Mouse (Mus musculus) lung, postnatal 10 days (tissue): ENCODE data around the gene Tgm2.
A peak's percentile ranks its signal among the peaks of the same experiment; 100 is the strongest.

ENCODE experiments used
- DNase-seq: peaks from one replicate; pipeline ENCODE4 v3.0.0; 2021

Tgm2 gene

GRCm38 (mm10) chr2:158166628-158167027, 20.4 kb upstream of the Tgm2 start:
- DNase-seq = peak; percentile 67

GRCm38 (mm10) chr2:158165776-158166175, 19.5 kb upstream of the Tgm2 start:
- DNase-seq = no peak

GRCm38 (mm10) chr2:158163034-158163433, 16.8 kb upstream of the Tgm2 start:
- no peak for DNase-seq

- no peak for DNase-seq
Observed at GRCm38 (mm10) chr2:158161761-158162160, 15.5 kb upstream of the Tgm2 start.

- peak; percentile 60 for DNase-seq
Observed at GRCm38 (mm10) chr2:158159376-158160235, 13.4 kb upstream of the Tgm2 start.

GRCm38 (mm10) chr2:158157654-158158053, 11.4 kb upstream of the Tgm2 start:
- no peak for DNase-seq

- no peak for DNase-seq
Observed at GRCm38 (mm10) chr2:158156487-158156886, 10.3 kb upstream of the Tgm2 start.

- DNase-seq = no peak
Observed at GRCm38 (mm10) chr2:158155615-158156014, 9.4 kb upstream of the Tgm2 start.

GRCm38 (mm10) chr2:158155101-158155500, 8.9 kb upstream of the Tgm2 start:
- DNase-seq = no peak

GRCm38 (mm10) chr2:158154641-158155040, 8.4 kb upstream of the Tgm2 start:
- no peak for DNase-seq

GRCm38 (mm10) chr2:158153728-158154343, 7.6 kb upstream of the Tgm2 start:
- peak; percentile 62 for DNase-seq

GRCm38 (mm10) chr2:158152685-158153309, 6.6 kb upstream of the Tgm2 start:
- DNase-seq = no peak

GRCm38 (mm10) chr2:158151077-158151476, 4.8 kb upstream of the Tgm2 start:
- DNase-seq = no peak

- DNase-seq = no peak
Observed at GRCm38 (mm10) chr2:158146971-158147370, 735 bp upstream of the Tgm2 start.

GRCm38 (mm10) chr2:158145528-158146065, 639 bp downstream of the Tgm2 start:
- no peak for DNase-seq

- DNase-seq = no peak
Observed at GRCm38 (mm10) chr2:158144750-158145527, 1.3 kb downstream of the Tgm2 start.

GRCm38 (mm10) chr2:158144263-158144662, 2.0 kb downstream of the Tgm2 start:
- no peak for DNase-seq

GRCm38 (mm10) chr2:158143816-158144215, 2.4 kb downstream of the Tgm2 start:
- no peak for DNase-seq

GRCm38 (mm10) chr2:158142981-158143380, 3.3 kb downstream of the Tgm2 start:
- DNase-seq = no peak

GRCm38 (mm10) chr2:158141690-158142440, 4.4 kb downstream of the Tgm2 start:
- peak; percentile 50 for DNase-seq

- DNase-seq = peak; percentile 47
Observed at GRCm38 (mm10) chr2:158141271-158141670, 5.0 kb downstream of the Tgm2 start.

GRCm38 (mm10) chr2:158140664-158141063, 5.6 kb downstream of the Tgm2 start:
- no peak for DNase-seq
